Mouse (Mus musculus) gastrocnemius, adult 2 months (tissue): ENCODE results near the gene Leprot. TPM values are rescaled to one million over a fixed set of nuclear protein-coding genes. Genes with fewer than 3 reads are reported as not detected.

Experiments used
- DNase-seq: peaks from one replicate; pipeline ENCODE4 v3.0.0; 2022
- H3K27ac ChIP-seq: fragments of 200-600 bp; 2 replicates; pipeline ENCODE4 v1.8.1; 2022; ENCODE audit warnings: mild to moderate bottlenecking
- H3K4me3 ChIP-seq: fragments of 200-600 bp; 2 replicates; pipeline ENCODE4 v1.8.1; 2022; ENCODE audit warnings: mild to moderate bottlenecking, moderate library complexity
- CTCF ChIP-seq: fragments of 200-600 bp; IDR thresholded peaks from 2 replicates; pipeline ENCODE4 v1.8.1; 2022; ENCODE audit warnings: antibody characterized with exemption, mild to moderate bottlenecking, moderate library complexity
- intact Hi-C: fragments of 180-260 bp; cut with DNase I; formaldehyde crosslinking; loops from one replicate; pipeline ENCODE4 v1.15.1; 2025
- long read RNA-seq, 2 experiments: library from polyadenylated mRNA; stranded (forward); transcript quantifications; one replicate each; pipeline ENCODE4 v2.0.0; 2021
- total RNA-seq, 2 experiments: library from RNA; stranded (reverse); gene quantifications; 2 replicates each; pipeline ENCODE4 v1.2.3; 2021

Leprot gene
- total RNA-seq: 10 to 100 TPM in 1 of 2 experiments, 1 to 10 TPM in 1; 7.4 to 12.0 TPM
- long read RNA-seq, experiment 1, transcript Leprot-201 (4 exons, 1,898 nt): major isoform, 20 of 21 reads
- long read RNA-seq, experiment 1, partial matches to known transcripts: 0 of 21 reads
- long read RNA-seq, experiment 1, other reads (novel, unspliced or antisense): 1 of 21 reads
- long read RNA-seq, experiment 2, transcript Leprot-201 (4 exons, 1,898 nt): major isoform, 17 of 19 reads
- long read RNA-seq, experiment 2, partial matches to known transcripts: 0 of 19 reads
- long read RNA-seq, experiment 2, other reads (novel, unspliced or antisense): 2 of 19 reads

GRCm38 (mm10) chr4:101647196-101647905 is at the start of gene Leprot:
Gene Leprot, plus strand, starts transcription at chr4:101647718.
- intact Hi-C loops: loop anchor here (5.0 to 10.0 kb wide), 2 partner anchors 175 to 263 kb away; no protein-coding TSS in a partner anchor
- Histone ChIP-seq H3K27ac (peak within 1 kb of the TSS; percentile 99), H3K4me3 (peak within 1 kb of the TSS; percentile 98)
- DNase-seq: peak; percentile 99
- TF ChIP-seq CTCF: no peak

DNA sequence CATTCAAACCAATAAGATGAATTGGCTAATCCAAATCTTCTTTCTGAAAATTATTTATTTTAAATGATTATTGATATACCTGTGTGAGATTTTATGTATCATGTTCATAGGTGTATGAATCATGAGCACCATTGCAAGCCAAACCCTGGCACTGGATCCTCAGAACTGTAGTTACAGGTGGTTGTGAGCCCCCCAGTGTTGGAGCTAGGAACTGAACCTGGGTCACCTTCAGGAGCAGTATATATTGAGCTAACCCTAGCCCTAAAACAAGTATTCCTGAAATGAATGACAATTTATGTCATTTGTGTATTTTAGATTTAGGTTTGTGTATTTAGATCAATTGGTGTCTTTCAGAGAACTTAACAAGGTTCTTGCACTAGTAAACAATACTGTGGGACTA is 45.8 kb upstream of the Leprot start:
- DNase-seq: no peak
- intact Hi-C loops: no loop called here
- no peak overlapping the region for H3K27ac ChIP-seq
- H3K4me3 ChIP-seq: no peak overlapping the region
- peak; percentile 30; the same call in 1 of the 2 replicates for TF ChIP-seq CTCF

DNA sequence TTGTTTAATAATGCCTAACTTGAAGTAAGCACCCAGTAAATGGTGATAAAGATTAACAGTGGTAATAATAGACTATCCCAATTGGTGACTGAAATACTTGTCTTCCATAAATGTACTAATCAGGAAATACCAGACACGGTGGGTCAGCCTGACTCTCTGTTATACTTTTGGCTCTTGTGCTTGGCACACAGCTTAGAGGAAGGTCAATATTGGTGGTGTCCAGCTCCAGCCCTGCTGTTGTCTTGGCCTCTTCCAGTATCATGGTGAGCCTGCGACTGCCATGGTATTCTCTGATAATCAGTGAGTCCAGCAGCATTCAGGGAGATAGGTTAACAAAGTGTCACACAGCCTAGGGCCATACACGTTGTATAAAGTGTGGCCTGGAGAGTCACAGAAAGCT is 43.9 kb upstream of the Leprot start:
- no peak for TF ChIP-seq CTCF
- DNase-seq: no peak
- no peak overlapping the region for H3K4me3 ChIP-seq
- H3K27ac ChIP-seq: no peak overlapping the region
- intact Hi-C loops: no loop called here

- no peak for DNase-seq
These were observed 31.0 kb upstream of the Leprot start for GRCm38 (mm10) chr4:101616520-101616919.

GRCm38 (mm10) chr4:101617742-101618141 is 29.8 kb upstream of the Leprot start:
- H3K27ac ChIP-seq: no peak overlapping the region
- DNase-seq: no peak
- intact Hi-C loops: no loop called here
- TF ChIP-seq CTCF: no peak; the same call in 1 of the 2 replicates
- H3K4me3 ChIP-seq: no peak overlapping the region

More at GRCm38 (mm10) chr4:101616520-101616919, 31.0 kb upstream of the Leprot start:
- TF ChIP-seq CTCF: no peak
- Histone ChIP-seq H3K4me3 (no peak overlapping the region), H3K27ac (no peak overlapping the region)
- intact Hi-C loops: no loop called here

DNA sequence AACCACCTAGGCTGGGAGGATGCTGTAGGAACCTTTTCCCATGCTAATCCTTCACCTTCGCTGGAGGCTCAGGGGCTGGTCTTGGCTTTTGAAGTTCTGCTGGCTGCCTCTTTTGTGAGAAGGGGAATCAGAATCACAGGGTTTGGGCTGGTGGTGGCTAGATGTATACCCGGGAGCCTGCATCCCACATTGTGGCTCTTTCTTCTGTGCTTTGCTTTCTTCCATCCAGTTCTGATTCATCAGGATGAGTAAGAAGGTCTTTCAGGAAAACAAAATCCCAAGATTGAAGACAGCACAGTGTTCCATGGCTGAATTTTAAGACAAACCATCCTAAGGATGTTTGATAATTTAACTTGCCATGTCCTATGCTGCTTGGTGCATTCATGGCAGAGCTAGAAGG is 27.3 kb upstream of the Leprot start:
- DNase-seq: no peak
- Histone ChIP-seq H3K27ac (no peak overlapping the region), H3K4me3 (no peak overlapping the region)
- intact Hi-C loops: no loop called here
- no peak for TF ChIP-seq CTCF

- H3K27ac ChIP-seq: no peak overlapping the region
- intact Hi-C loops: no loop called here
- DNase-seq: no peak
- no peak overlapping the region for H3K4me3 ChIP-seq
- no peak for TF ChIP-seq CTCF
These were observed 26.3 kb upstream of the Leprot start for GRCm38 (mm10) chr4:101621241-101621640.

- Histone ChIP-seq H3K4me3 (no peak overlapping the region), H3K27ac (no peak overlapping the region)
- no peak for DNase-seq
- intact Hi-C loops: no loop called here
- TF ChIP-seq CTCF: no peak
These were observed 22.2 kb upstream of the Leprot start for GRCm38 (mm10) chr4:101625278-101625677.

DNA sequence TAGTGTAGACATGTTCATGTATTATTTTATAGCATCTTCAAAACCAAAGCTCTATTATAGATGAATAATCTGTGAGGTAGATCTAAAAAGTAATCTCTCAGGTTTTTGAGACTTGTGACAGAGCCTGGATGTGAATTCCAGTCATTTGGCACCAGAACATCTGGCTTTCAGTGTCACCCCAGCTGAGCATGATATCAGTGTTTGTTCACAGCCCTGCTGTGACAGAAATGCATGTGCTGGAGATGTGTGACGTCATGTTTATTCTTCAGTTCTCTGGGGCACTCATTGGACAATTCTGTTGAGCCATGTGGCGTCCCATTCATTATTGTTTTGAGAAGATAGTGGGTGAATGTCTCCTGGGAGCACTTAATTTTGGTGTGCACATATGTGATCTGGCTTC is 11.9 kb upstream of the Leprot start:
- H3K4me3 ChIP-seq: no peak overlapping the region
- intact Hi-C loops: no loop called here
- no peak for DNase-seq
- H3K27ac ChIP-seq: no peak overlapping the region
- no peak for TF ChIP-seq CTCF

GRCm38 (mm10) chr4:101637472-101637871 is 10.0 kb upstream of the Leprot start:
- intact Hi-C loops: no loop called here
- no peak for TF ChIP-seq CTCF
- no peak for DNase-seq
- Histone ChIP-seq H3K27ac (no peak overlapping the region), H3K4me3 (no peak overlapping the region)

DNA sequence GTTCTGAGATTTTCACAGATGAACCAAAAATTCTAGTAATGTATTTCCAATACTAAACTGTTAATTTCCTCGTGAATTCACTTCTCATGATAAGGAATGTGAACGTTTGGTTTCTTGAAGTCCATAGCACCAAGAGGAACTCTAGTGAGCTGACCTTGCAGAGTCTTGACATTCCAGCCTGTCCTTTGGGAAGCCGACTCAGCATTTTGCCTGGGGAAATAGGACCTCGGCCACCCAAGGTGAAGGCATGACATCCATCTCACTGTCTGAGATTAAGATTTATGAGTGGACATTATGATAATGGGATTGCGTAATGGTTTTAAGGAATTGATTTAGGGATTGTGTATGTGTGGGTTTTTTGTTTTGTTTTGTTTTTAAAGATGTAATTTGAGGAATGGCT is 6.9 kb upstream of the Leprot start:
- DNase-seq: no peak
- H3K27ac ChIP-seq: no peak overlapping the region
- intact Hi-C loops: loop anchor here (10.0 kb wide), 1 partner anchor 256 kb away; no protein-coding TSS in a partner anchor
- H3K4me3 ChIP-seq: no peak overlapping the region
- no peak for TF ChIP-seq CTCF

GRCm38 (mm10) chr4:101642708-101643107 is 4.8 kb upstream of the Leprot start:
- Histone ChIP-seq H3K4me3 (no peak overlapping the region), H3K27ac (no peak overlapping the region)
- DNase-seq: no peak
- intact Hi-C loops: loop anchor here (10.0 kb wide), 1 partner anchor 258 kb away; no protein-coding TSS in a partner anchor
- no peak for TF ChIP-seq CTCF

GRCm38 (mm10) chr4:101643216-101643615 is 4.3 kb upstream of the Leprot start:
- no peak for DNase-seq
- intact Hi-C loops: loop anchor here (10.0 kb wide), 1 partner anchor 258 kb away; no protein-coding TSS in a partner anchor
- no peak overlapping the region for H3K4me3 ChIP-seq
- TF ChIP-seq CTCF: no peak
- no peak overlapping the region for H3K27ac ChIP-seq
